Mouse (Mus musculus): ENCODE results near the gene Rbfox3. TPM values are rescaled to one million over a fixed set of nuclear protein-coding genes. Genes with fewer than 3 reads are reported as not detected.
"Not testable (repeated sequence)": the region's sequence is repeated elsewhere in the genome, so short reads cannot be mapped to it uniquely, and the experiment has no call there.

Rbfox3 gene
- polyA plus RNA-seq, 1 experiment: 9.8 TPM

DNA sequence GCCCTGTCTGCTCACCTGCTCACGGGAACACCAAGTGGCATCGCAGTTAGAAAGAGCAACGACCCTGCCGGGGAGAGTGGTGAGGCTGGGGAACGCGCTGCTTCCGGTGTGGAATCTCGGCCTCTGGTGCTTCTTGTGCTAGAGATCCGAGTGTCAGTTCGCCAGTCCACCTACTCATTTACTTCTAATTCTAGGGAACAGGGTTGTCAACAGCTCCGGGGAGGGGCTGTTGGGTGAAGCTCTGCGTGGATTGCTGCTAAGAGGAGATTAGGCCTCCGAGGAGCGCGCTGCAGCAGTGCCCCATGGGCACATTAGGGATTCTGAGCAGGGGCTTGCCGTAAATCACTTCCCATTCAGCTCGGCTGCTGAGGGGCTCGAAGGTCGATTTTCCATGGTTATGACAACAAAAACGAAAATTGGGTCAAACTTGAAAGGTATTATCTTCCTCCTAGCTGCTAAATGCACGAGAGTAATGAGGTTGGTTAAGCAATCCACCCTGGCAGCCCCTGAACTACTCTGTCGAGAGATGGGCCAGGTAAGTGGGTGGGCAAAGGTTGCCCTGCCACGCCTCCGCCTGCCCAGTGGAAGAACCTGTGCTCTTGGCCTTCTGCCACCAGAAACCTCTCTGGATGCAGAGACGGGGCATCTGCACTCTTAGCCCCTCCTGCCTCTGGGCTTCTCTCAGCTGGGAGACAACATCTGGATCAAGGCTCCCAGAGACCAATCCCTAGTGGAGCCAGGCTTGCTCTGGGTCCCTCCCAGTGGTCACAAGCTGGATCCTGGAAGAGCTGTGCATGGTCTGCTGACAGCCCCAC is 85.9 kb downstream of the Rbfox3 start:
- no peak for DNase-seq (ENCODE audit: low read depth)

DNA sequence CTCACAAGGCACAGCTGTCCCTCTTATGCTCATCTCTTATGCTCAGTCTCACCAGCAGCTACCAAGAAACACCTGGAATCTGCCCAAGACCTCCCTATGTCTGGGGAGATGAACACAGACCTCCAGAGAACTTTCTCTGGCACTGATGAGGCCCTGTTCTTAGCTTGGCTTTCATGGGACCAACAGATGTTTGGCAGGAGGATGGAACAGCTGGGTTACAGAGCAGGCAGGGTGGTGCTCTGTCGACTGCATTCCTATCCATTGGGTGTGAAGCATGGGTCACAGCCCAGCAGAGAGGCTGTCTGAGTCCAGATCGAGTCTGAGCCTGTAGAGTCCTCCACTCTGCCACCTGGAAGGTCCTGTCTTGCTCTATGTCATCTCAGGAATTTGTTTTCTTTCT is 90.0 kb downstream of the Rbfox3 start:
- DNase-seq (ENCODE audit: low read depth): no peak

DNA sequence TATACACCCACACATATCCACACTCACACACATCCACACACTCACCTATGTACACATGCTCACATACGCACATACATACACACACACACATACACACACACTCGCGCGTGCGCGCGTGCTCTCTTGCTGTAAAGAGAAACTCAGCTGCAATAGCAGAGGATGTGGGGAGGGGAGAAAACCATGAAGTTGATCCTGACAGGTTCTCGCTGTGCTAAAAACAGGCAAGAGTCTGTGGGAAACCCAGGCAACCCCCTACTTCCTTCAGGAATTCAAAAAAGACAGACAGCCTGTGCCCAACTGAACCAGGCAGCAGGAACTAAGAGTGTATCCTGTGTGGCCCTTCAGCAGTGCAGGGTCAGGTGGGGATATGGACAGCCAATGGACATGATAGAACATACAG is 92.9 kb downstream of the Rbfox3 start:
- DNase-seq (ENCODE audit: low read depth): no peak

DNA sequence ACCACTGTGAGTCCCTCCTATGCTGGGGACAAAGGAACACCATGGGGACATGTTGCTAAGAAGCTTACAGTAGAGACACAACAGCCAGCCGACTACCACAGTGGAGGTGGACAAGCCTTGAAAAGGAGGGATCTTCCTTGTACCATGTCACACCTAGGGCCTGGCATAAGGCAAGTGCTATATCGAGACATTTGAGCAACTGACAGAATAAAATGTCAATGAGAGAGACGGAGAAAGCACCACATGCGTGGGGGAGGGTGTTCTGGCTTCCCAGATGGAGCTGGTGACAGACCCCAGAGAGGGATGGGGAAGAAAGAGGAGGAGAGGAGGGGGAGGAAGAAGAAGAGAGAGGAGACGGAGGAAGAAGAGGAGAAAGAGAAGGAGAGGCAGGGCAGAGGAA is 96.3 kb downstream of the Rbfox3 start:
- no peak for DNase-seq (ENCODE audit: low read depth)

DNA sequence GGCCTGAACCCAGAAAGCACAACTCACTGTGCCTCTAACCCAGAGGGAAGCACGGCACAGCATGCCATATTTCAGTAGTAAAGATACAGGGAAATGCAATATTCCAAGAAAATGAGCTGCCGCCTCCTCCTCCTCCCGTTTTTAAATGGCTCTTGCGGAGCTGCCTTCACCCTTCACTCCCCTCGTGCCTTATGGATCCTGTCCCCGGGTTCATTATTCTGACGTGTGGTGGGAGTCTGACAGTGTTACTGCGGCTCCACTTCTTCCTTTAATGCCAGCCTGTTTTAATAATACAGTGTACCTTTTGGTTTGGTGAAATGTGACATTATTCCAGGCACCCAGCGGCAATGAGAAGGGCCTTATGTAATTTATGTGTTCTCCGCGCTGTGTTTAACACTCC is 97.5 kb downstream of the Rbfox3 start:
- no peak for DNase-seq (ENCODE audit: low read depth)

DNA sequence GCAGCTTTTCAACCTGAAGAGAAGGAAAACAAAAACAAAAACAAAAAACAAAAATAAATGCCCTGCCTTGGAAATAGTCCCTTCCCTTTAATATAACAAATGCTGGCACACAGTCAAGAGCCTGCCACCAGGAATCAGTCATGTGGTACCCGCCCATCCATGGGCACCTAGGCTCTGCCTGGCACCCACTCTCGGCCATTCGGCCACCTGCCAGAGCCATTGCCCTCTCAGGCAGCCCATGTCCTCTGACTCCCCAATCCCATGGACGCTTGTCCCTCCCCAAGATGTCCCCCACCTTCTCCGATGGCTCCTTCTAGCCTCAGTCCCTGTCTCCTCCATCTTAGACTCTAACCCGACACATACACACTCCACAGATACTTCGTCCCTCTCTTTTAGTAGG is 100.0 kb downstream of the Rbfox3 start:
- no peak for DNase-seq (ENCODE audit: low read depth)

DNA sequence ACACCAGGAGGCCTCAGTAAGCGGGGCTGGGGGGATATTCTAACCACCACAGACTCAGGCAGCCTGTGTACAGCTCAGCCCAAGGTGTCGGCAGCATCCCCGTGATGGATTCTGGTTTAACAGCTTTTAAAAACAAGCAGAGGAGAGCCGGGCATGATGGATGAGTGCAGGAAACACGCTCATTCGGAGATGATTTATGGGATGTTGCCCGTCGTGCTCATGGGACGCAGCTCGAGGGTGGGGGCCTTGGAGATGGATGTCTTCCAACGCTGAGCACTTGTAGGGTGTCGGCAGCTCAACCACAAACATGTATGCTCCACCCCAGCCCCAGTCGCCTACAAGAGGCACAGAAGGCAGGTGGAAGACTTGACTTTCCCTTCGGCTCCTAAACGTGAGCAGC is 103.9 kb downstream of the Rbfox3 start:
- no peak for DNase-seq (ENCODE audit: low read depth)

DNA sequence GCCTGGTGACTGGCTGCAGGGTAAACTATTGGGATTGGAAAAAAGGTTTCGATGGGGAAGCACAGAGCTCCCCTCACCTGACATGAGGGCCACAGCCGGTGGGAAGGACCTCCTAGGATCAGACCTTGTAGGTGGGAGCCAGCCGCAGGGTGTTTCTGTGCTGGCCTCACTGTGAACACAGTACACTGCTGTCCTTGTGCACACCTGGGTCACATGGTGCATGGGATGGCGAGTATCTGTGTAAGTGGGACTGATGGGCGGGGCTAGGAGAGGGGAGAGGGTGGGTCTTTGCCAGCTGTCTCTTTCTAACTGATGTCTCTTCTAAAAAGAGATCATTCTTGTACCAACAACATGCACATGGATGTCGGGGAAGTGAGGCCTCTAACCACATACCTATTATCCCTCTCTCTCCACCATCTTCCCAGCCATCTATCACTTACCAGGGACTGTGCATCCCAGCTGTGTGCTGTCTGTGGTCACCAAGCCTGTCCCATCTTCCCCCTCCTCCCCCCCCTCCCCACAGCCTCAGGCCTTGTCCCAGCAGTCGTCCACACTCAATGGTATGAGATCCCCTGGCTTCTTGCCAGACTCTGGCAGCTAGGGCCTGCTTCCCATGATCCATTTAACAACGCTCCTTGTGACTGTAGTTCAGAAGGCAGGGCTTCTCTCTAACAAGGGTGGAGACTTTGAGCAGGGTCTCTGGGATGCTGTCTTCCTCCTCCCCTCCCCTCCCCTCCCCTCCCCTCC is 116.4 kb downstream of the Rbfox3 start:
- DNase-seq (ENCODE audit: low read depth): no peak

DNA sequence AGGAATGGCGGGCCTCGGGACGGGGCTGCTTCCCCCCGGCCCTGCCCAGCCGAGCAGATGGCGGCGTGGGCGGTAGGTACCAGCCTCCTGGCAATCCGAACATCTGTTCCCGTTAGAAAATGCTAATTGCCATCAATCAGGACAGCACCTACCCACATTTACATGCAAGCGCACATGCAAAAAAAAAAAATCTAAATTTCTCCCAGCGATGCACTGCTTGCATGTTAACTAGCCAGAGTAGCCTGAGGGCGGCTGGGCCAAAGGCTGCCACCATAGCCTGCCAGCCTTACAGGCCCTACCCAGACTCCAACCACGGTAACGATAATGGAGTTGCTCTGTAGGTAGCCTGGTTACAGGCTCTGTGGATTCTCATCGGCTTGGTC is 117.8 kb downstream of the Rbfox3 start:
- no peak for DNase-seq (ENCODE audit: low read depth)

DNA sequence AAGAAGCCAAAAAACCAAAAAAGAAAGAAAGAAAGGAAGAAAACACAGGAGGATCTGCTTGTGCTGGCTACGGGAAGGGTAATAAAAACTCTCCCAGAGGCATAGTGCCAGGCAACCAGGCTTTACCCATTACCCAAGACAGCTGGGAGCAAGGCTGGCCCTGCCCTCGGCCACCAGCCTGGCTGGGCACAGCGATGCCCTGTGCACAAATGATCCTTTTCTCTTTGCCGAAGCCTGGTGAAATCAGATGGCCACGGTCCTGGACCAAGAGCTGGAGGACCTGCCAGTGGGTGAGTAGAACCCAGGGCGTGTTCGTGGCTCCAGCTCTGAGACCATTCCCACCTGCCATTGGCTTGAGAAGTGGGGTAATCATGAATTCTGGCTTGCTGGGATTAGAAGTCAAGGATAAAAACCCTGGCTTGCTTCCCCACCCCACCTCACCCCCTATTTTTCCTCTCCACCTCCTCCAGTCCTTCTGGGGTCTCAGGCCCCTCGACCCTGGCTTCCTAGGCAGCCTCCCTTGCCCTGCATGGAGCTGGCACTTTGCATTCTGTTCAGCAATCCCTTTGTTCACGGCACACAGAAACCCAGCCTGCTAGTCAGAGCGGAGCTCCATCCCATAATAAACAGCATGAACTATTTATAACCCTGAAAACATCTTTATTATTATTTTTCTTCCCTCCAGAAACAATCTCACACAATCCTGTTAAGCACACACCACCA is 118.3 kb downstream of the Rbfox3 start:
- DNase-seq (ENCODE audit: low read depth): no peak

DNA sequence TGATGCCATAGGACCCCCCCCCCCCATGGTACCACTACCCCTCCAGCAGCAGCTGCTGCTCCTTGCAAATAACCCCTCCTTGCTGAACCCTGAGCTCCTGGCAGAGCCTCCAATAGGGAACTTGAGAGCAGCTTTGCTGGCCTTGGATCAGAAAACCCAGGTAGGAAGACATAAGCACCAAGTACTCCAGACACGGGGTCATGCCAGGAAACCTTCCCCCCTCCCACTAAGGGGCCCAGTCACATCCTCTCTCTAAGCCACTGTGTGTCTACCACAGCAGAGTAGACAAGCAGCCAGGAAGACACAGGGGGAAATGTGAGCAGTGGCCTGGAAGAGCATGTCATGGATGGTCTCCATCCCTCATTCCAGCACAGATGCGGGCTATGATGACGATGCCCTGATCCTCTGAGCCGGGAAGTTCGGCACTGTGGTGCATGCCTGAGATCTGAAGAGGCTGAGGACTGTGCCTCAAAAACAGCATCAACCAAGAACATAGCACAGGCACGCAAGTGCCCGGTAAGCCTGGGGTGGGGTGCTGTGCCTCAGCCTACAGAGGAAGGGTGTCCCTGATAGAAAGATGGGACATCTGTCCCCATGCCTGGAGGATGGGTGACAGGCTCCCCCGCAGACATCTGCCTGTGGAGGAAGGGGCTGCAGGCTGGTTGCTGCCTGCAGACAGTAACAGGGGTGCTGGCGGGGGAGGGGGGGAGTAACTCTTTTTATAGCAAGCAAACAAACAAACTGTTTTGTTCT is 119.1 kb downstream of the Rbfox3 start:
- no peak for DNase-seq (ENCODE audit: low read depth)

DNA sequence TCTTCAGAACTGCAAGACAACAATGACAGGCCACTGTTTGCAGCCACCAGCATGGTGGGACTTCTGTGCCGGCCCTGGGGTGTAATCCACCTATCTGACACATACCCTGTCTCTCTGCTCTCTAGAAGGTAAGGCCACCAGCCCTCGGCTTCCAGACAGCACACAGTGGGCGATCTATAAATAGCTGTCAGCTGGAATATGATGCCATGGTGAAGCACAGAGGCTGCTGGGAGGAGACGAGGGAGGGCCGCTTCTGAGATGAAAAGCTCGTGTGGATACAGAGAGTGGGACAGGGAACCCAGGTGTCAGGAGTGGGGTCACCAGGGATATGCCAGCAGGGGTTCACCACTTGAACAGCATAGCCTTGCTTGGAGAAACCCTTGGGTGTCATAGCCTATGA is 120.0 kb downstream of the Rbfox3 start:
- no peak for DNase-seq (ENCODE audit: low read depth)

DNA sequence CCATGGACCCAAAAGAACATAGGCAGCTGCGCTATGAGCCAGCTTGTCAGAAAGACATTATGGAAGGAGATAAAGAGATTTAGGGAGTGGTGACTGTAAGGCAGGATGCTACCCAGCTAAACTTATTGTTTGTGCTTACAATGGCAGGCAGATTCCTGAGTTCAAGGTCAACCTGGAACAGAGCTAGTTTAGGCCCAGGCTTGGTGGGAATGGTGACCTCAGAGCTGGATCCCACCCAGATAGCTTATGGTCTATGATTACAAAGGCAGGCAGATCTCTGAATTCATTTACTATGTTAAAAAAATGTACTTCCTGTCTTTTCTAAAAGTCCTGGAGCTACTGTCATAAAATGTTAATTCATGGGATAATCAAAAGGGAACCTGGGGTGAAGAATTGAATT is 123.3 kb downstream of the Rbfox3 start:
- DNase-seq (ENCODE audit: low read depth): no peak

DNA sequence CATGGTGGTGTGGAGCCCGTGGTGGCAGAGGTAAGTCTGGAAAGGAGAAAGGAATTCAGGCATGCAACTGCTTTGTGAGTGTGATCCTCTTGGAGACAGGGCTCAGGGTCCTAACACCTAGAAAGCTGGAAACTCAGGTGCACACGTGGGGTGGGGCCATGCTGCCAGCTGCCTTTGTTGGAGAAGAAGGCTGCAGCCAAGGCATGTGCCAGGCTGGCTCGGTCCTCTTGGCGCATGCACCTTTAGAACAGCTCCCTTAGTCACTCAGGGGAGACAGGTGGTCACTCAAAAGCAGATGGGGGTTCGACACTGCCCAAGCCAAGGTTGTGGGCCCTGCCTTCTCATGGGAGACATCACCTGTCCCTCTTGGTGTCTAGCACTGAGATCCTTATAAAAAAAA is 128.7 kb downstream of the Rbfox3 start:
- no peak for DNase-seq (ENCODE audit: low read depth)

DNA sequence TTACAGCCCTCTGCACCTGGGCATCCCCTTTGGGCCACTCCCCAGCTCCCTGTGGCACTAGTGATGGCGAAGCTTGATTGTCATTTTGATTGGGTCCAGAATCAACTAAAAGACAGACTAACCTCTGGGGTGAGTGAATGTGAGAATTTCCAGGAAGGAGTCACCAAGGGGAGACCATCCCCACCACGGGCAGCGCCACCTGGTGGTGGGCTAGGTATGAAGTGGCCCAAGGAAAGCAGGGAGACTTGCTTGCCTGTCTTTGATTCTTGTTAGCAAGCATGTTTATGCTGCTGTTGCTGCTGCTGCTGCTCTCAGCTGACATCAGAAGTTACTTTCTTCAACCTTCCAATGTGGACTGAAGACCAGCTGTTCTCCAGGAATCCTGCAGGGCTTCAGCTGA is 135.6 kb downstream of the Rbfox3 start:
- no peak for DNase-seq (ENCODE audit: low read depth)

DNA sequence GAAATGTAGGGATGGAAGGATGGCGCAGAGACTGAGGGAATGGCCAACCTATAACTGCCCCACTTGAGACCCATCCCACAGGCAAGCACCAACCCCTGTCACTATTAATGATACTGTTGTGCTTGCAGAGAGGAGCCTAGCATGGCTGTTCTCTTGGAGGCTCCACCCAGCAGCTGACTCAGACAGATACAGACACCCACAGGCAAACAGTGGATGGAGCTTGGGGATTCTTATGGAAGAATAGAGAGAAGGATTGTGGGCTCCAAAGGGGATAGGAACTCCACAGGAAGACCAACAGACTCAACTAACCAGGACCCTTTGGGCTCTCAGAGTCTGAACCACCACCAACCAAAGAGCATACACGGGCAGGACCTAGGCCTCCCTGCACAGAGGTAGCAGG is 136.6 kb downstream of the Rbfox3 start:
- not testable (repeated sequence) for DNase-seq (ENCODE audit: low read depth)

DNA sequence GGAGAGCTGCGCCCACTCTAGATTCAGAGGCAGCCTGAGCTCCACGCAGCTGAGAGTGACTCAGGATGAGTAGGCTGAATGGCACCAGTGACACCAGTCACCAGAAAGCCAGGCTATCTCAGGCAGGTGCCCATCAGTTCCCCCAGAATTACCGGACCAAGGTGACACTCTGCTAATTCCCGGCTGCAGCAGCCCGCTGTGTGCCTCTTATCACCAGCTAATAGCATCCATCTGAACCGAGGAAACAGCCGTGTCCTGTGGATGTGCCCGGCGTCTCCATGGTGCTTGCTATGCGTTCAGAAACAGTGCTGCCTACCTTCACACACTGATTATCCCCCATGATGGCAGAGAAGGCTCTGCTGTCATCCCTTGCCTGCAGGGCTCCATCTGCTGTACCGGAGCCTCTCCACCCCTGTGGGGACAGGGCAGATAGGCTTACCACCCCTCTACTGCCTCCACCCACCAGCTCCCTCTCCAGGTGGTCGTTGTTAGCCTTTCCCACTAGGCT is 138.3 kb downstream of the Rbfox3 start:
- no peak for DNase-seq (ENCODE audit: low read depth)

DNA sequence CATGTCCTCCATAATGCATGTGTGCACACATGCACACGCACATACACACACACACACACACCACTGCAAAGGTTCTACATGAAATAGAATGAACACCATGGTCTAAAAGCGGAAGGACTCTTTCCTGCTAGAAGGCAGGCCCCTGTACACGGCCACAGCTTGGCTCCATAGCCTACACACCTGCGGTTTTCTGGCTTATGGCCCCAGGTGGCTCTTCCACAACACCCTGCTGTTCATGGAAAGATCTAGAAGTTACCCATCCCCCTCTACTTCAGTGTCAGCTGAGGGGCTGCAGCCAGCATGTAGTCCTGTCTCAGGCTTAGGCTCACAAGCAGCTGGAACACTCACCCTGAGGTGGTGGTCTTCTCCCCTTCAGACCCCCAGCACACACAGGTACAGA is 140.0 kb downstream of the Rbfox3 start:
- DNase-seq (ENCODE audit: low read depth): no peak

DNA sequence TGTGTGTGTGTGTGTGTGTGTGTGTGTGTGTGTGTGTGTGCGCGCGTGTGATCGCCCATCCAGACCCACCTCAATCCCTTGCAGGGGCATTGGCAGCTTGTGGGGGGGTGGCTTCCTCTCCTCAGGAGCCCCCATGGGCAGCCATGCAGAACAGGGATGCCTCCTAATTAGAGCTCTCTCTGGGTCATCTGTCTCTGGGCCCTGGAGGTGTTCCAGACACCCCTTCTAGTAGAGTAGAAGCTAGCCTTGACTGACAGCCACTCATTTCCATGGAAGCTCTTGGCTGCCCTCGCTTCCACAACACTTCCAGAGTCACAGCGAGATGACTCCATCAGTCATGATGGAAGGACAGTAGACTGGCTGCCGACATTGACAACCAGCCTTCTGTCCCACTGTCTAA is 140.6 kb downstream of the Rbfox3 start:
- DNase-seq (ENCODE audit: low read depth): no peak

DNA sequence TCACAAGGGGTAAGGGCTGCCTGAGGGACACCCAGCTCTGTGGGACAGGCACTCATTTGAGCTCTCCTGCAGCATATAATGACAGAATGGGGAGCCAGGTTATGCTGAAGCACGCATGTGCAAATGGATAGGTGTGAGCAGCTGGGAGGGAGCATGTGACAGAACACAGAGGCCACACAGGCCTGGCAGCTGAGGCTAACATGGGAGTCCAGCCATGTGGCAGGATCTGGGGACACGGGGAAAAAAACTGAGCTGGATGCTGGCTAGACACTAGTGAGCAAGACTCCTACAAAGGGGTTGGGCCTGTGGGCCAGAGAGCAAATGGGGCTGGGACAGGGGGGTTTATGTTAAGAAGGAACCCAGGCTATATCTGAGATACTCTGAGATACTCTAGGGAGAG is 141.9 kb downstream of the Rbfox3 start:
- DNase-seq (ENCODE audit: low read depth): no peak

DNA sequence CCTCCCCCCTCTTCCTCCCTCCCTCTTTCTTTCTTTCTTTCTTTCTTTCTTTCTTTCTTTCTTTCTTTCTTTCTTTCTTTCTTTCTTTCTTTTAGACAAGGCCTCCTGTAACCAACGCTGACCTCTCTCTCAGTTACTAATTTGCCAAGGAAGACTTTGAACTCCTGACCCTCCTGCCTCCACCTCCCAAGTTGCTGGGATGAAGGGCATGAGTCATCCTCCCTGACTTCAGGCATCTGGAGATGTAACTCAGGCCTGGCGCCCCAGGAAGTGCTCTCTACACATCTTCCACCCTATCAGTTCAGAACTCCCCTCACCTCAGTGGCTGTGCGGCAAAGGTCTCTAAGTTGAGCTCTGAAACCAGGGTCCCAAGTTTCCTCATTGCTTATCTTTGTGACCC is 143.0 kb downstream of the Rbfox3 start:
- no peak for DNase-seq (ENCODE audit: low read depth)

DNA sequence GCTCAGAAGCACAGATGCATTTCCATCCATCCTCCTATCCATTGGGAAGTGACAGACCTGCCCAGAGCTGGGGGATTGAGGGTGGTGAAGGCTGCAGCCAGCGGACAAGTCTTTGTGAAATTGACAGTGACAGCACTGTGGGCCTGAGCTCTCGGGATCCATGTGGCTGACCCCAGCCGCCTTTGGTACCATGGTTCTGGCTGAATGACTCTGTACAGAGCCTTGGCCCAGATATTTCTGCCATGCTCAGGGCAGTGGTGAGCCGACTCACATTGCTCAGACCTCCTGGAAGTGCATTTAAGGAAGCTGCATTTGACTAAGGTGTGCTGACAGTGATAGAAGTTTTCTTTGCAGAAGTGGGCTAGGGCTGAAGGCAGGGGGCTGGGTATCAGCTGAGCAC is 144.0 kb downstream of the Rbfox3 start:
- DNase-seq (ENCODE audit: low read depth): no peak
